Mouse (Mus musculus): ENCODE results near the gene Btnl1. TPM values are rescaled to one million over a fixed set of nuclear protein-coding genes. Genes with fewer than 3 reads are reported as not detected.

Btnl1 gene
- polyA plus RNA-seq, 1 experiment from 2014 or later: not detected

GRCm38 (mm10) chr17:34370563-34370962, 6.4 kb upstream of the Btnl1 start:
- Histone ChIP-seq H3K36me3 (ENCODE audit: control insufficient read depth, insufficient read depth, low read length) (no peaks in the 10 kb centered on the region), H3K4me1 (ENCODE audit: control insufficient read depth in 2 of 2, insufficient read depth in 2 of 2, low read length in 2 of 2) (no peaks in the 10 kb centered on the region), H3K4me3 (ENCODE audit: control insufficient read depth in 1 of 2, insufficient read depth in 1 of 2, low read depth in 1 of 2, low read length in 2 of 2) (no peak overlapping the region), H3K9me3 (ENCODE audit: control insufficient read depth, low read length) (no peaks in the 10 kb centered on the region), H3K27ac (replicated peaks in 1 of 2; ENCODE audit: control insufficient read depth in 1 of 2, insufficient read depth in 1 of 2, low read depth in 2 of 2, low read length in 2 of 2) (no peak overlapping the region), H3K4me2 (ENCODE audit: low read length) (no peak overlapping the region), H3K27me3 (ENCODE audit: control insufficient read depth, insufficient read depth, low read length) (no peaks in the 10 kb centered on the region), H3K9ac (ENCODE audit: low read length) (no peak overlapping the region)
- WGBS: 52% methylated on average over 4 of the region's 4 CpGs
- no peak for ATAC-seq (ENCODE audit: insufficient number of reproducible peaks, insufficient read depth, low FRiP score, low read depth)

GRCm38 (mm10) chr17:34373055-34373709, 3.8 kb upstream of the Btnl1 start:
- no peak overlapping the region for H3K27ac ChIP-seq (replicated peaks in 1 of 2; ENCODE audit: control insufficient read depth in 1 of 2, insufficient read depth in 1 of 2, low read depth in 2 of 2, low read length in 2 of 2)
- no peak overlapping the region for H3K4me3 ChIP-seq (ENCODE audit: control insufficient read depth in 1 of 2, insufficient read depth in 1 of 2, low read depth in 1 of 2, low read length in 2 of 2)
- WGBS: 77% methylated on average over 6 of the region's 6 CpGs
- H3K36me3 ChIP-seq (ENCODE audit: control insufficient read depth, insufficient read depth, low read length): no peaks in the 10 kb centered on the region
- ATAC-seq (ENCODE audit: insufficient number of reproducible peaks, insufficient read depth, low FRiP score, low read depth): no peak
- H3K27me3 ChIP-seq (ENCODE audit: control insufficient read depth, insufficient read depth, low read length): no peaks in the 10 kb centered on the region
- H3K9ac ChIP-seq (ENCODE audit: low read length): no peak overlapping the region
- H3K9me3 ChIP-seq (ENCODE audit: control insufficient read depth, low read length): no peaks in the 10 kb centered on the region
- H3K4me2 ChIP-seq (ENCODE audit: low read length): no peak overlapping the region
- H3K4me1 ChIP-seq (ENCODE audit: control insufficient read depth in 2 of 2, insufficient read depth in 2 of 2, low read length in 2 of 2): no peaks in the 10 kb centered on the region

GRCm38 (mm10) chr17:34377450-34378209, 698 bp downstream of the Btnl1 start:
- no peaks in the 10 kb centered on the region for H3K4me1 ChIP-seq (ENCODE audit: control insufficient read depth in 2 of 2, insufficient read depth in 2 of 2, low read length in 2 of 2)
- no peaks in the 10 kb centered on the region for H3K9me3 ChIP-seq (ENCODE audit: control insufficient read depth, low read length)
- H3K9ac ChIP-seq (ENCODE audit: low read length): no peak overlapping the region
- WGBS: 47% methylated on average over 6 of the region's 6 CpGs
- H3K27me3 ChIP-seq (ENCODE audit: control insufficient read depth, insufficient read depth, low read length): no peaks in the 10 kb centered on the region
- no peak for ATAC-seq (ENCODE audit: insufficient number of reproducible peaks, insufficient read depth, low FRiP score, low read depth)
- H3K4me2 ChIP-seq (ENCODE audit: low read length): no peak overlapping the region
- no peak overlapping the region for H3K27ac ChIP-seq (replicated peaks in 1 of 2; ENCODE audit: control insufficient read depth in 1 of 2, insufficient read depth in 1 of 2, low read depth in 2 of 2, low read length in 2 of 2)
- no peaks in the 10 kb centered on the region for H3K36me3 ChIP-seq (ENCODE audit: control insufficient read depth, insufficient read depth, low read length)
- H3K4me3 ChIP-seq (ENCODE audit: control insufficient read depth in 1 of 2, insufficient read depth in 1 of 2, low read depth in 1 of 2, low read length in 2 of 2): no peak overlapping the region

DNA sequence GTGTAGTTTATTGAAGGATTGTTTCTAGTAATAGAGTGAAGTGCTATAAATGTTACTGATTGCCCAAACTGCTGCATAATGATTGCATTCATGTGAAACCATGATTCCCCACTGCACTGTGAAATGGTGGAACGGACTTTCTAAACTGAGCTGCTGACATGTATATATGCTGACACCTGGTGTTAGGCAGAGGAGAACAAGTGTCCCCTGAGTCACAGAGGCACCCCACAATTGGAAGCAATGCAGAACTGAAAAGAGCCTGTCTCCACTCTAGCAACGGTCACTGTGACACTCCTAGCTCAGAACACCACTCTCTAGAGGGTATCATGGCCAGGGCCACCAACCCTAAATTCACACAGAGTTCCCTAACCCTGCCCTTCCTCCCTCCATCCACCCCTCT, 1.8 kb downstream of the Btnl1 start:
- Histone ChIP-seq H3K36me3 (ENCODE audit: control insufficient read depth, insufficient read depth, low read length) (no peaks in the 10 kb centered on the region), H3K9ac (ENCODE audit: low read length) (no peak overlapping the region), H3K4me2 (ENCODE audit: low read length) (no peak overlapping the region), H3K27ac (replicated peaks in 1 of 2; ENCODE audit: control insufficient read depth in 1 of 2, insufficient read depth in 1 of 2, low read depth in 2 of 2, low read length in 2 of 2) (no peak overlapping the region), H3K9me3 (ENCODE audit: control insufficient read depth, low read length) (no peaks in the 10 kb centered on the region), H3K4me1 (ENCODE audit: control insufficient read depth in 2 of 2, insufficient read depth in 2 of 2, low read length in 2 of 2) (no peaks in the 10 kb centered on the region), H3K27me3 (ENCODE audit: control insufficient read depth, insufficient read depth, low read length) (no peaks in the 10 kb centered on the region), H3K4me3 (ENCODE audit: control insufficient read depth in 1 of 2, insufficient read depth in 1 of 2, low read depth in 1 of 2, low read length in 2 of 2) (no peak overlapping the region)
- WGBS: 62% methylated on average over 2 of the region's 2 CpGs
- no peak for ATAC-seq (ENCODE audit: insufficient number of reproducible peaks, insufficient read depth, low FRiP score, low read depth)

DNA sequence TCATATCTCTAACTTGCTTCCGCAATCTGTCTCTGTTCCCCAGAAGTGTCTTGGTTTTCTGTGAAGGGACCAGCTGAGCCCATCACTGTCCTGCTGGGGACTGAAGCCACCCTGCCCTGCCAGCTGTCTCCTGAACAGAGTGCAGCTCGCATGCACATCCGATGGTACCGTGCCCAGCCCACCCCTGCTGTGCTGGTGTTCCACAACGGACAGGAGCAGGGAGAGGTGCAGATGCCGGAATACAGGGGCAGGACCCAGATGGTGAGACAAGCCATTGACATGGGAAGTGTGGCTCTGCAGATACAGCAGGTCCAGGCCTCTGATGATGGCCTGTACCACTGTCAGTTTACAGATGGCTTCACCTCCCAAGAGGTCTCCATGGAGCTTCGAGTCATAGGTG, 2.5 kb downstream of the Btnl1 start:
- no peaks in the 10 kb centered on the region for H3K36me3 ChIP-seq (ENCODE audit: control insufficient read depth, insufficient read depth, low read length)
- no peaks in the 10 kb centered on the region for H3K27me3 ChIP-seq (ENCODE audit: control insufficient read depth, insufficient read depth, low read length)
- H3K9ac ChIP-seq (ENCODE audit: low read length): no peak overlapping the region
- H3K27ac ChIP-seq (replicated peaks in 1 of 2; ENCODE audit: control insufficient read depth in 1 of 2, insufficient read depth in 1 of 2, low read depth in 2 of 2, low read length in 2 of 2): no peak overlapping the region
- H3K9me3 ChIP-seq (ENCODE audit: control insufficient read depth, low read length): no peaks in the 10 kb centered on the region
- H3K4me2 ChIP-seq (ENCODE audit: low read length): no peak overlapping the region
- no peak for ATAC-seq (ENCODE audit: insufficient number of reproducible peaks, insufficient read depth, low FRiP score, low read depth)
- H3K4me3 ChIP-seq (ENCODE audit: control insufficient read depth in 1 of 2, insufficient read depth in 1 of 2, low read depth in 1 of 2, low read length in 2 of 2): no peak overlapping the region
- WGBS: 75% methylated on average over 7 of the region's 7 CpGs
- no peaks in the 10 kb centered on the region for H3K4me1 ChIP-seq (ENCODE audit: control insufficient read depth in 2 of 2, insufficient read depth in 2 of 2, low read length in 2 of 2)

DNA sequence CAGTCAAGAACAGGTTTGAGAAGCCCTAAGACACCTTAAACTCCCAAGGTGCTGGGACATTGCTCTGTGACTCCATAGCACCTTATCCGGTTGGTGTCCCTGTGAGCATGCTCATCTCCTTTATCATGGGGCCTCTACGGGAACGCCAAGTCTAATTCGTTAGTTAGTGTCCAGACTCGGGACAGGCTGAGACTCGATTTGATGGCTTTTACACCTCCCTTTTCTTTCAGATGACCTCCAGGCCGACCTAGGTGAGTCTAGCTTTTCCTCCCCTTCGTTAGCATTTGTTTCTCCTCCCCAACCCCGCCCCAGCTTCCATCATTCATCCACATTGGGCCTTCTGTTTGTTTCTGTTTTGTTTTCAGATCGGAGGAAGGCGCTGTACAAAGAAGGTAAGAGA, 4.9 kb downstream of the Btnl1 start:
- WGBS: 67% methylated on average over 11 of the region's 11 CpGs
- no peak for ATAC-seq (ENCODE audit: insufficient number of reproducible peaks, insufficient read depth, low FRiP score, low read depth)

GRCm38 (mm10) chr17:34383212-34383611, 6.3 kb downstream of the Btnl1 start:
- ATAC-seq (ENCODE audit: insufficient number of reproducible peaks, insufficient read depth, low FRiP score, low read depth): no peak
- Histone ChIP-seq H3K27me3 (ENCODE audit: control insufficient read depth, insufficient read depth, low read length) (no peaks in the 10 kb centered on the region), H3K27ac (replicated peaks in 1 of 2; ENCODE audit: control insufficient read depth in 1 of 2, insufficient read depth in 1 of 2, low read depth in 2 of 2, low read length in 2 of 2) (no peak overlapping the region), H3K9ac (ENCODE audit: low read length) (no peak overlapping the region), H3K36me3 (ENCODE audit: control insufficient read depth, insufficient read depth, low read length) (no peaks in the 10 kb centered on the region), H3K4me3 (ENCODE audit: control insufficient read depth in 1 of 2, insufficient read depth in 1 of 2, low read depth in 1 of 2, low read length in 2 of 2) (no peak overlapping the region), H3K4me1 (ENCODE audit: control insufficient read depth in 2 of 2, insufficient read depth in 2 of 2, low read length in 2 of 2) (no peaks in the 10 kb centered on the region), H3K9me3 (ENCODE audit: control insufficient read depth, low read length) (no peaks in the 10 kb centered on the region), H3K4me2 (ENCODE audit: low read length) (no peak overlapping the region)
- 68% methylated on average over 7 of the region's 7 CpGs for WGBS

More for the DNA sequence above, 4.9 kb downstream of the Btnl1 start:
- H3K27me3 ChIP-seq (ENCODE audit: control insufficient read depth, insufficient read depth, low read length): no peaks in the 10 kb centered on the region
- H3K36me3 ChIP-seq (ENCODE audit: control insufficient read depth, insufficient read depth, low read length): no peaks in the 10 kb centered on the region
- H3K27ac ChIP-seq (replicated peaks in 1 of 2; ENCODE audit: control insufficient read depth in 1 of 2, insufficient read depth in 1 of 2, low read depth in 2 of 2, low read length in 2 of 2): no peak overlapping the region
- no peaks in the 10 kb centered on the region for H3K4me1 ChIP-seq (ENCODE audit: control insufficient read depth in 2 of 2, insufficient read depth in 2 of 2, low read length in 2 of 2)
- H3K4me3 ChIP-seq (ENCODE audit: control insufficient read depth in 1 of 2, insufficient read depth in 1 of 2, low read depth in 1 of 2, low read length in 2 of 2): no peak overlapping the region
- no peaks in the 10 kb centered on the region for H3K9me3 ChIP-seq (ENCODE audit: control insufficient read depth, low read length)
- no peak overlapping the region for H3K9ac ChIP-seq (ENCODE audit: low read length)
- H3K4me2 ChIP-seq (ENCODE audit: low read length): no peak overlapping the region

Data from heart, embryonic 14.5 days (tissue).